Mouse (Mus musculus) heart, adult 11 months (tissue): ENCODE results near the gene Rapgef4.

Experiments
- DNase-seq: peaks from one replicate; pipeline ENCODE4 v3.0.0; 2022

Rapgef4 gene

DNA sequence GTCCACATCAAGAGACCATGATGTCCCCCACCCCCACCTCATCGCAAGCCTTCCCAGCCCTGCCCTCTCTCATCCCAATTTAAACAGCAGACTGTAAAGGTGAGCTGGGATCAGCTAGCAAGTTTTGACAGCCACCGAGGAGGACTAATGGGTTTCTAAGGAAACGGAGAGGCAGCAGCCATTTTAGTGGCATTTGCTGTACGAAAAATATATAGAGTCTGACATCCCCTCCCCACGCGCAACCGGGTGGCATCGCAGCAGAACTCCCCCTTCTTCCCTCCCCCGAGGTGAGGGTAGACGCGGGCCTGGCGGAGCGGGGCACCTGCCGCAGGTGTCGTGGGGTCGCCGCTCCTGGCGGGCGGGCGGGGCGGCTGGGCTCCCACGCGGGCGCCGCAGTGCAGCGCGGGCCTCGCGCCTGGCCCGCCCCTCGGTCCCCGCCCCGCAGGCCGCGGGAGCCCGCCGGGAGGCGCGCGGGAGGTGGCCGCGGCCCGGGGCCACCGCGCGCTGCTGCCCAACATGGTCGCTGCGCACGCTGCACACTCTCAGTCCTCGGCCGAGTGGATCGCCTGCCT lies at the start of gene Rapgef4:
Rapgef4 (plus strand) TSS at position 470 of the 572 bp plus-strand sequence.
- peak; percentile 61 for DNase-seq

GRCm38 (mm10) chr2:71934046-71934445 lies 47.0 kb upstream of the Rapgef4 start:
- DNase-seq, result peak; percentile 63

- DNase-seq, result peak; percentile 53
These were observed 44.3 kb upstream of the Rapgef4 start for GRCm38 (mm10) chr2:71936711-71937110.

DNA sequence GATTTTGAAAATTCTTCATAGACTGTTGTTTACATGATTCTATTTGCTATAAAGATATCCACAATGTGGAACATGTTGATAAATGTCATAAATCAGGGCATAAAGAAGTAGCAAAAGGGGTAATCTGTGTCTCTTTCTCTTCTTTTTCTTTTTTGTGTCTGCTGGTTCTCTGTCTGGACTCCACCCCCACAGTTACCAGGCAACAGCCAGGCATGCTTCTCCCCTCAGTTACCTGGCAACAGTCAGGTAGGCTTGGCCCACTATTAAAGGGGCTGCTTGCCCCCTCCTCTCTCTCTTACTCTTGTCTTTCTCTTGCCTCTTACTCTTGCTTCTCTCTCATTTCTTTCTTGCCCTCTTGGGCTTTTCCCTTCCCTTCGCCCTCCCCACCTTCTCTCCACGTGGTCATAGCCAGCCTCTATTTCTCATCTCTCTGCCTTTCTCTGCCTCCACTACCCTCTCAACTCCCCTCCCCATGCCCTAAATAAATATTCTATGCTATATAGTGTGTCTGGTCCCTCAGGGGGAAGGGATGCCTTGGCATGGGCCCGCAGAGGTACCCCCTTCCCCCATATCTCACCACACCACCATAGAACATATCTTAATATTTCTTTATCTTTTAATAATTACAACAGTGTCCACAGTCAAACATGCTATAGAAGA lies 43.3 kb upstream of the Rapgef4 start:
- DNase-seq, result peak; percentile 42

DNA sequence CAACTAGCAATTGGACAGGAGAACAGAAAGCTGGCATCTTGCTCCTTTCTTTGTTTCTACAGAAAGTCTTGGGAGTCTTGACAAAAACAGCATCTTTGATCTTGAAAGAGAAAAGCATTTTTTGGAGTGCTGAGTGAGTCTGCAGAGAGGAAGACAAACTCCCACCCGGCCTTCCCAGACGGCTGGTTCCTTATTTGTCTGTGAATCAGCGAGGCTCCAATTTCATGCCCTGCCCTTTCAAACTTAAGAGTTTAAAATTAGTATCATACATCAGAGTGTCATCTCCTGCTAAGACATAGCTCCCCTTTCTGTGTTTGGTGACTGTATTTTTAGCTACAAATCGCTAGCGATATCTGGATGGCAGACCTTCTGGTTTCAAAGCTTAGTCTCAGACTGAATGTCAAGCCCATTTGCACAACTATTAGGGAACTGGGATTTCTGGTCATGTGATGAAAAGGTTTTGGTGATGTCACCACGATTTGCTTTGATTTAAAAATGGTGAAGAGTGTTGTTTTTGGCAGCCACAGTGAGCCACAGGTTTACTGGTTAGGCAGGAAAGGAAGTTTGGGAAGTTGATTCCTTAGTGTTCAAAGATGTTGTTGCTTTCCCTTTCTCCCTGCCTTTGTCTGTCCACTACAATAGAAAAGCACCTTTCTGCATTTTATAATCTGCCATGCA lies 42.2 kb upstream of the Rapgef4 start:
- peak; percentile 75 for DNase-seq

- peak; percentile 50 for DNase-seq
These were observed 39.9 kb upstream of the Rapgef4 start for GRCm38 (mm10) chr2:71941005-71941720.

- peak; percentile 70 for DNase-seq
These were observed 39.3 kb upstream of the Rapgef4 start for GRCm38 (mm10) chr2:71941721-71942087.

DNA sequence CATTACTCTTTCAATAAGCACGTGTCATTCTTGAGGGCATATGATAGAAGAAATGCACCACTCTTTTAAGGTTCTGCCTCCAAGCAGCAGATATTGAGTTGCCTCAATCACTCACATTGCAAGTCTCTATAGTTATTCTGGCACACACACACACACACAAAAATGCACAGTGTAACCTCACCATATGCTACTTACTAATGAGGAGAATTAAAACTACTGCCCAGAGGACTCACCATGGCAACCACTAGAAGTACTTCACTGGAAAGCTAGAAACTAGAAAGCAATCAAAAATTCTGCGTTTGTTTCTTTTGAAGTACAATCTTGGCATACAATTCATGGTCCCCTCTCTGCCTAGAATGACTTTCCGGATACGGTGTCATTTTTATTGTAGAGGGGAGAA lies 29.8 kb upstream of the Rapgef4 start:
- DNase-seq, result no peak

DNA sequence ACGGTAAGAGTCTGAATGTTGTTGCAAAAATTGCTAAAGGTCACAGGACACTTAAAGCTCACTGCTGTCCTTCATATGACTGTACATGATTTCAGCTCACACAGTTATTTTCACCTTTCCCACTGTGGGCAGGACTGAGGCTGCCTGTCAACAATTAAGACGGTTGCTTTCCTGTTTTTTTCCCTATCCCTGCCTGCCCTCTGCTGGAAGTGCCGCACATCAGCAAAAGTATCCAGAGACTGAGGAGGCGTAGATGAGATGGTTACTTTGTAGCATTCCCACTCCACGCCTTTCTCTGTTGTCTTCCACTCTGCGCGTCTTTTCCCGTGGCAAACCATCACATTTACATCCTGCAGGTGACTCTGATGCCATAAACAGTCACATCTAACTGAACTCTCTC lies 25.4 kb upstream of the Rapgef4 start:
- peak; percentile 79 for DNase-seq

DNA sequence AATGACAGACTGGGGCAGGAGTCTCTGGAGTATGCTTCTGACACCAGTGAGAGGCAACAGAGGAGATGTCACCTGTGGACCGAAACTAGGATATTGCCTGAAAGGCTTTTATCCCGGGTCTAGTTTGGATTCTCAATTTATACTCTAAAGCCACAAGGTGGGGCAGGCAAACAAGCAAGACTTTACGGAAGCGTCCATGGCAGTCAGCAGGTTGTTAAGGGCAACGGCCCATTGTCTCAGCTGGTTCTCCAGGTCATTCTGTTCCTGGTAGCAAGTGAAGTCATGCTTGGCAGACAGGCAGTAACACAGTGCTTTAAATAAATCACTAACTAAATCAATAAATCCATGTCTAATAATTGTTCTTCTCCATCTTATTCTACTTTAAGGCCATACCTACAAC lies 24.6 kb upstream of the Rapgef4 start:
- peak; percentile 86 for DNase-seq

- peak; percentile 81 for DNase-seq
These were observed 23.1 kb upstream of the Rapgef4 start for GRCm38 (mm10) chr2:71957951-71958350.

GRCm38 (mm10) chr2:71958393-71958792 lies 22.6 kb upstream of the Rapgef4 start:
- DNase-seq, result peak; percentile 91

DNA sequence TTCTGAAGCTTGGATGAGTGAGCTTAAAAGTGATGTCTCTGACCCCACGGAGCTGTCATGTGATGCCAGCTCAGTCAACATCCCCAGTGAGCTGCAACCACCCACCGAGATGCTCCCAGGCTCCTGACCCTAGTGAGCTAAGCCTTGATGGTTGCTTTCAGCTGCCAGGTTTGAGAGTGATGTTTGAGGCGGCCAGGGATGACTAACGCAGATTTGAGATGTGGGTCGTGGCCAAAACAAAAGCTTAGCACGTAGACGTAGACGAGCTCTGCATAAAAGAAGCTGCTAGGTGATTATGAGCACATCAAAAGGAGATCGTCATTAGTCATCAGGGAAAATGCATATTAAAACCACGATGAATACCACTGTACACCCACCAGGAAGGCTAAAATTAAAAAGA lies 16.8 kb upstream of the Rapgef4 start:
- peak; percentile 78 for DNase-seq

DNA sequence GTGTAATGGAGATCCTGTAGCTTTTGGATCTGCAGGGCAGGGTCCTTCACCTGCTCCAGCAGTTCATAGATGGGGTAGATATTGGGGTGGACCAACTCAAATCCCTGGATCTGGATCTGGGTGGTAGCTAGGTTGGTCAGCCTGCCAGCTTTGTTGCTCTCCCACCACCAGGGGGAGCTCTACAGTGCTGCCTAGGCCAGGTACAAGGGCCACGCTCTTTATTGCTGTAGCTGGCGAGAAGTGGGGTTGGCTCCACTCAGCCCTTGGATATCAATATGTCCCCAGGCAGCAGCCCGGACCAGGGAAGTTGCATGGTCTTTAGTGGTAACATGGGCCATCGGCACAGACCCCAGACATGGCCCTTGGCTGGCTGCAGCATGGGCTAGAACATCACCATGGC lies 15.6 kb upstream of the Rapgef4 start:
- peak; percentile 90 for DNase-seq

GRCm38 (mm10) chr2:71966737-71967136 lies 14.3 kb upstream of the Rapgef4 start:
- peak; percentile 65 for DNase-seq

DNA sequence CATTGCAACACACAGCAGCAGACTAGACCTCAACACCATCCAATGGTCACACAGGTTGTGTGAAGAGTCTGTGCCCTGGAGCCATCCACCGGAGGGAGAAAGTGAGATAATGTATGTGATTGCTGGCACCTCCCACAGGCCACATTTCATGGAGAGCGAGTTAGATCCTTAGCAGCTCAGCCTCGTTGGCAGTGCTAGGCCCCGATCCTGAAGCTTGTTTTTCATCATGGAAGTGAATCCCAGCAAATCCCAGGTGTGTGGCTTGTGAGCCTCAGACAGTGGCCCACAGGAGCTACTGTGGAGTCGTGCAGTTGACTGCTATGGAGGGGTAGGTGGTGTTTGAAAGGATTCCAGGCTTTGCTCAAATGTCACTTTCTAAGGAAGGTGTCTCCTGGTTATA lies 13.2 kb upstream of the Rapgef4 start:
- DNase-seq, result peak; percentile 60

- DNase-seq, result peak; percentile 63
These were observed 7.4 kb upstream of the Rapgef4 start for GRCm38 (mm10) chr2:71973646-71974045.

GRCm38 (mm10) chr2:71974143-71974846 lies 6.7 kb upstream of the Rapgef4 start:
- peak; percentile 85 for DNase-seq

- peak; percentile 76 for DNase-seq
These were observed 1.1 kb upstream of the Rapgef4 start for GRCm38 (mm10) chr2:71979981-71980380.

- DNase-seq, result peak; percentile 80
These were observed 357 bp downstream of the Rapgef4 start for GRCm38 (mm10) chr2:71981343-71981851.

DNA sequence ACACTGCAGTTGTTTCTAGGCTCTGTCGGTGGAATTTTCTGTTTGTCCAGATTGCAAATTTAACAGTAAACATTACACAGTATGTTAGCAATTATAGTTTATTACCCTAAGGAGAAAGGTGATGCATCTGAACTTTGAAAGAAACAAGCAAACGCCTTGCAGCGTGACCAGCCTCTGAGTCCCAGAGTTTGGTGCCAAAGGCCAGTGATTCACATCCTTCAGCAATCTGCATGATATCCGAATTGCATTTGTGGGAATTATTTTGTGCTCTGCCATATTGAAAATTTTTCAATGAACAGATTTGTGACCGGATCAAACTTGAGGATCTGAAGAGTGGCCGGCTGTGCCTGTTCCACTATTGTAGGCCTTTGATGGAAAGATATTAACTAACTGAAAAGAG lies 856 bp downstream of the Rapgef4 start:
- DNase-seq, result no peak

DNA sequence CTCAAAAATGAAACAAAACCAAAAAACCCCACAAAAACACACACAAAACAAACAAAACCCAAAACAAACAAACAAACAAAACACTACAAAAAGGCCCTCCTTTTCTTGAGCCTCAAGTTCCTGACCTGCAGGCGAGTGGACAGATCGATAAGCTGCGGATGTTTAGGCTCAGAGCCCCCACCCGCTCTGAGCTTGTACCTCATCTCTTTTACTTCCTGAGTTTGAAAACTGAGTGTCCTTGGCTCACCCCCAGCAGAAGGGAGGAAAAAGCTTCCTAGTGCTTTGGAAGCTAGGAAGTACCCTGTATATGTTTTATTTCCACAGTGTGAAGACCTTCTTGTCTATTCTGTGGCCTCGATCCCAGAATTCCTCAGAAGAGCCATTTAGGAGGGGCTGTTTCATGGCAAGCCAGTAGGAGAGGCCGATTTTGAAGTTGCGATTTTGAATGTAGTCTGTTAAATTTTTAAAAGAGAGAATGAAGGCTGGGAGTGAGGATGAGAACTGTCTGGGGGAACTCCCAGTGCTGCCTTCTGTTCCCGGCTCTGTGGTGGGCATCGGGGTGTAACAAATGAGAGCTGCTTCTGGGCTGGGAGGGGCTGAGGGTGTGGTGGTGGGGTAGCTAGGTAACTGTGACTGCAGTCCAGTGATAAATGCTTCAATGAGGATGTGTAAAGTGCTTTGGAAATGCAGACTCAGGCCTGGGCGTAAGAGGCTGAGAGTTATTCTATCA lies 2.0 kb downstream of the Rapgef4 start:
- peak; percentile 52 for DNase-seq
